Mouse (Mus musculus) neural tube, embryonic 10.5 days (tissue): ENCODE results near the gene Sh3kbp1.

ENCODE experiments used
- DNase-seq: peaks from one replicate; pipeline ENCODE4 v3.0.0-alpha.2; 2017; ENCODE audit warnings: low spot score; ENCODE audit errors: extremely low spot score

Gene Sh3kbp1

GRCm38 (mm10) chrX:159735513-159736099 is 108.5 kb downstream of the Sh3kbp1 start:
- DNase-seq, result no peak

- DNase-seq, result no peak
Observed at GRCm38 (mm10) chrX:159737344-159737743, 110.3 kb downstream of the Sh3kbp1 start.

GRCm38 (mm10) chrX:159744035-159744434 is 117.0 kb downstream of the Sh3kbp1 start:
- no peak for DNase-seq

GRCm38 (mm10) chrX:159744620-159745019 is 117.5 kb downstream of the Sh3kbp1 start:
- no peak for DNase-seq

- DNase-seq, result no peak
Observed at GRCm38 (mm10) chrX:159751834-159752233, 124.8 kb downstream of the Sh3kbp1 start.

- no peak for DNase-seq
Observed at GRCm38 (mm10) chrX:159756261-159756660, 129.2 kb downstream of the Sh3kbp1 start.

- DNase-seq, result no peak
Observed at GRCm38 (mm10) chrX:159756901-159757821, 130.1 kb downstream of the Sh3kbp1 start.

GRCm38 (mm10) chrX:159757854-159758540 is 130.9 kb downstream of the Sh3kbp1 start:
- no peak for DNase-seq

GRCm38 (mm10) chrX:159763801-159764200 is 136.7 kb downstream of the Sh3kbp1 start:
- no peak for DNase-seq

GRCm38 (mm10) chrX:159765850-159766249 is 138.8 kb downstream of the Sh3kbp1 start:
- DNase-seq, result no peak

- DNase-seq, result no peak
Observed at GRCm38 (mm10) chrX:159769005-159769404, 141.9 kb downstream of the Sh3kbp1 start.

- DNase-seq, result no peak
Observed at GRCm38 (mm10) chrX:159769773-159770172, 142.7 kb downstream of the Sh3kbp1 start.

GRCm38 (mm10) chrX:159772137-159772536 is 145.1 kb downstream of the Sh3kbp1 start:
- DNase-seq, result no peak

GRCm38 (mm10) chrX:159775042-159775441 is 148.0 kb downstream of the Sh3kbp1 start:
- no peak for DNase-seq

- no peak for DNase-seq
Observed at GRCm38 (mm10) chrX:159778787-159779186, 151.7 kb downstream of the Sh3kbp1 start.

GRCm38 (mm10) chrX:159790516-159790915 is 163.4 kb downstream of the Sh3kbp1 start:
- DNase-seq, result no peak

- DNase-seq, result no peak
Observed at GRCm38 (mm10) chrX:159795603-159796002, 168.5 kb downstream of the Sh3kbp1 start.

- DNase-seq, result no peak
Observed at GRCm38 (mm10) chrX:159804371-159804770, 177.3 kb downstream of the Sh3kbp1 start.

GRCm38 (mm10) chrX:159809510-159809909 is 182.4 kb downstream of the Sh3kbp1 start:
- DNase-seq, result no peak

- DNase-seq, result no peak
Observed at GRCm38 (mm10) chrX:159810469-159810868, 183.4 kb downstream of the Sh3kbp1 start.

- DNase-seq, result no peak
Observed at GRCm38 (mm10) chrX:159817508-159817907, 190.4 kb downstream of the Sh3kbp1 start.

GRCm38 (mm10) chrX:159828135-159828534 is 201.1 kb downstream of the Sh3kbp1 start:
- no peak for DNase-seq
